Mouse (Mus musculus) central nervous system, embryonic 14 days (tissue): ENCODE data around the gene Mrgprb2. TPM values are rescaled to one million over a fixed set of nuclear protein-coding genes. Genes with fewer than 3 reads are reported as not detected.

ENCODE experiments used
- polyA plus RNA-seq: library from polyadenylated mRNA; depleted of rRNA; stranded (reverse); fragments of >200 nt; gene quantifications from 2 replicates; pipeline ENCODE4 v1.2.3, GENCODE M21; 2012; rRNA removed

Mrgprb2 gene
- not detected in 2 replicates for polyA plus RNA-seq

GRCm38 (mm10) chr7:48557986-48558385, at the start of gene Mrgprb2:
Mrgprb2 (minus strand) TSS chr7:48558086.

Other genes starting within 250 kb of the Mrgprb2 start
- gene Mrgprb8, start 169.6 kb downstream of the Mrgprb2 start, polyA plus RNA-seq = not detected in 2 replicates
- not detected in 2 replicates for gene Mrgprb1, start 101.7 kb downstream of the Mrgprb2 start, polyA plus RNA-seq
- gene Mrgprx2, start 58.8 kb downstream of the Mrgprb2 start, polyA plus RNA-seq = not detected in 2 replicates
- not detected in 2 replicates for gene Mrgprb3, start 85.7 kb upstream of the Mrgprb2 start, polyA plus RNA-seq
- gene Zdhhc13, start 230.9 kb upstream of the Mrgprb2 start, polyA plus RNA-seq = 29.9 and 34.5 TPM in 2 replicates